Mouse (Mus musculus): Measurements from ENCODE around the gene Lrrc55. TPM values are rescaled to one million over a fixed set of nuclear protein-coding genes. Genes with fewer than 3 reads are reported as not detected.

Lrrc55 gene
- total and polyA plus RNA-seq, 3 experiments = not detected

GRCm38 (mm10) chr2:85137601-85138140 lies 59.3 kb downstream of the Lrrc55 start:
- Histone ChIP-seq H3K4me3 (ENCODE audit: control insufficient read depth in 1 of 2, insufficient read depth in 1 of 2, low read depth in 2 of 2, low read length in 2 of 2) (no peak overlapping the region), H3K9me3 (replicated peaks; ENCODE audit: insufficient read depth, low read length) (no peaks in the 10 kb centered on the region), H3K27me3 (ENCODE audit: control insufficient read depth in 1 of 2, insufficient read depth in 2 of 2, low read length in 2 of 2) (no peaks in the 10 kb centered on the region; a peak in 1 of 4 replicates), H3K27ac (ENCODE audit: control insufficient read depth, low read depth, low read length) (no peak overlapping the region), H3K4me1 (ENCODE audit: control insufficient read depth in 1 of 2, insufficient read depth in 2 of 2, low read length in 2 of 2) (no peaks in the 10 kb centered on the region), H3K9ac (ENCODE audit: control insufficient read depth, low read depth, low read length, poor library complexity, severe bottlenecking) (no peak overlapping the region), H3K36me3 (ENCODE audit: control insufficient read depth in 1 of 2, insufficient read depth in 2 of 2, low read length in 2 of 2) (no peaks in the 10 kb centered on the region), H3K79me2 (ENCODE audit: control insufficient read depth, insufficient read depth, low read length, poor library complexity) (no peaks in the 10 kb centered on the region)
- no peak for TF ChIP-seq TCF12 (IDR thresholded peaks at IDR 0.05; ENCODE audit: low read depth, low read length)
- TF ChIP-seq MAFK (IDR thresholded peaks at IDR 0.05; ENCODE audit: borderline replicate concordance, low read depth, low read length) = no peak
- TF ChIP-seq UBTF (IDR thresholded peaks at IDR 0.05; ENCODE audit: borderline replicate concordance, insufficient read depth, low read depth, low read length) = no peak
- TF ChIP-seq GABPA (IDR thresholded peaks at IDR 0.05; ENCODE audit: low read depth, low read length) = no peak
- TF ChIP-seq ZNF384 (IDR thresholded peaks at IDR 0.05; ENCODE audit: low read depth, low read length) = no peak
- TF ChIP-seq E2F4 (IDR thresholded peaks at IDR 0.05; ENCODE audit: borderline replicate concordance, low read depth, low read length) = no peak
- TF ChIP-seq POLR2A (IDR thresholded peaks at IDR 0.05; ENCODE audit: control insufficient read depth in 1 of 2, insufficient read depth in 1 of 2, low read depth in 1 of 2, low read length in 2 of 2, poor library complexity in 1 of 2) = no peak
- no peak for TF ChIP-seq MYC (IDR thresholded peaks at IDR 0.05; ENCODE audit: low read depth, low read length)
- TF ChIP-seq SMC3 (IDR thresholded peaks at IDR 0.05; ENCODE audit: low read depth, low read length) = no peak
- no peak for TF ChIP-seq HCFC1 (IDR thresholded peaks at IDR 0.05; ENCODE audit: low read depth, low read length)
- DNase-seq (ENCODE audit: low read depth, low spot score) = no peak

- Histone ChIP-seq H3K4me3 (ENCODE audit: control insufficient read depth in 1 of 2, insufficient read depth in 1 of 2, low read depth in 2 of 2, low read length in 2 of 2) (no peak overlapping the region), H3K36me3 (ENCODE audit: control insufficient read depth in 1 of 2, insufficient read depth in 2 of 2, low read length in 2 of 2) (no peaks in the 10 kb centered on the region), H3K27ac (ENCODE audit: control insufficient read depth, low read depth, low read length) (no peak overlapping the region), H3K9me3 (replicated peaks; ENCODE audit: insufficient read depth, low read length) (no peaks in the 10 kb centered on the region), H3K79me2 (ENCODE audit: control insufficient read depth, insufficient read depth, low read length, poor library complexity) (no peaks in the 10 kb centered on the region), H3K27me3 (ENCODE audit: control insufficient read depth in 1 of 2, insufficient read depth in 2 of 2, low read length in 2 of 2) (no peaks in the 10 kb centered on the region; a peak in 1 of 4 replicates), H3K9ac (ENCODE audit: control insufficient read depth, low read depth, low read length, poor library complexity, severe bottlenecking) (no peak overlapping the region), H3K4me1 (ENCODE audit: control insufficient read depth in 1 of 2, insufficient read depth in 2 of 2, low read length in 2 of 2) (no peaks in the 10 kb centered on the region; a peak in 1 of 4 replicates)
- TF ChIP-seq E2F4 (IDR thresholded peaks at IDR 0.05; ENCODE audit: borderline replicate concordance, low read depth, low read length) (no peak), ELF1 (IDR thresholded peaks at IDR 0.05; ENCODE audit: low read depth, low read length) (no peak), POLR2AphosphoS2 (IDR thresholded peaks at IDR 0.05; ENCODE audit: low read length) (no peak)
- DNase-seq (ENCODE audit: low read depth, low spot score) = no peak
Observed at GRCm38 (mm10) chr2:85136831-85137520, 60.0 kb downstream of the Lrrc55 start.

GRCm38 (mm10) chr2:85136089-85136488 lies 60.9 kb downstream of the Lrrc55 start, which contains the start of gene Aplnr:
Gene Aplnr, plus strand, starts transcription at chr2:85136225.
- no peaks in the 10 kb centered on the region for H3K79me2 ChIP-seq (ENCODE audit: control insufficient read depth, insufficient read depth, low read length, poor library complexity)
- H3K27me3 ChIP-seq (ENCODE audit: control insufficient read depth in 1 of 2, insufficient read depth in 2 of 2, low read length in 2 of 2) = no peaks in the 10 kb centered on the region; a peak in 1 of 4 replicates
- no peak within 1 kb of the TSS for H3K4me3 ChIP-seq (ENCODE audit: control insufficient read depth in 1 of 2, insufficient read depth in 1 of 2, low read depth in 2 of 2, low read length in 2 of 2)
- no peak within 1 kb of the TSS for H3K9ac ChIP-seq (ENCODE audit: control insufficient read depth, low read depth, low read length, poor library complexity, severe bottlenecking)
- H3K36me3 ChIP-seq (ENCODE audit: control insufficient read depth in 1 of 2, insufficient read depth in 2 of 2, low read length in 2 of 2) = no peaks in the 10 kb centered on the region; a peak in 1 of 4 replicates
- no peak within 1 kb of the TSS for H3K27ac ChIP-seq (ENCODE audit: control insufficient read depth, low read depth, low read length)
- H3K4me1 ChIP-seq (ENCODE audit: control insufficient read depth in 1 of 2, insufficient read depth in 2 of 2, low read length in 2 of 2) = no peaks in the 10 kb centered on the region; a peak in 1 of 4 replicates
- no peak for DNase-seq (ENCODE audit: low read depth, low spot score)
- H3K9me3 ChIP-seq (replicated peaks; ENCODE audit: insufficient read depth, low read length) = no peaks in the 10 kb centered on the region
- TF ChIP-seq SIN3A (IDR thresholded peaks at IDR 0.05; ENCODE audit: low read length) = no peak
- no peak for TF ChIP-seq RAD21 (IDR thresholded peaks at IDR 0.05; ENCODE audit: low read depth, low read length)
- TF ChIP-seq MEF2A (IDR thresholded peaks at IDR 0.05; ENCODE audit: extremely low read depth, insufficient replicate concordance, low read depth, low read length, poor library complexity, severe bottlenecking) = no peak
- TF ChIP-seq USF1 (IDR thresholded peaks at IDR 0.05; ENCODE audit: low read depth, low read length) = no peak
- no peak for TF ChIP-seq MYC (IDR thresholded peaks at IDR 0.05; ENCODE audit: low read depth, low read length)
- TF ChIP-seq NELFE (IDR thresholded peaks at IDR 0.05; ENCODE audit: low read depth, low read length) = no peak
- TF ChIP-seq ZC3H11A (IDR thresholded peaks at IDR 0.05; ENCODE audit: low read depth, low read length) = no peak
- no peak for TF ChIP-seq MAZ (IDR thresholded peaks at IDR 0.05; ENCODE audit: low read depth, low read length)
- TF ChIP-seq POLR2AphosphoS5 (IDR thresholded peaks at IDR 0.05; ENCODE audit: borderline replicate concordance, low read depth, low read length) = no peak
- no peak for TF ChIP-seq SMC3 (IDR thresholded peaks at IDR 0.05; ENCODE audit: low read depth, low read length)
- no peak for TF ChIP-seq USF2 (IDR thresholded peaks at IDR 0.05; ENCODE audit: borderline replicate concordance in 1 of 2, insufficient read depth in 1 of 2, low read depth in 1 of 2, low read length in 2 of 2)
- no peak for TF ChIP-seq CHD2 (IDR thresholded peaks at IDR 0.05; ENCODE audit: low read length)
- no peak for TF ChIP-seq CTCF (IDR thresholded peaks at IDR 0.05 in 2 of 3, conservative IDR thresholded peaks at IDR 0.05 in 1 of 3; ENCODE audit: control insufficient read depth in 1 of 3, insufficient read depth in 1 of 3, low read depth in 2 of 3, low read length in 3 of 3, poor library complexity in 1 of 3, severe bottlenecking in 1 of 3)
- TF ChIP-seq MYB (IDR thresholded peaks at IDR 0.05; ENCODE audit: low read depth, low read length) = no peak
- TF ChIP-seq ZNF384 (IDR thresholded peaks at IDR 0.05; ENCODE audit: low read depth, low read length) = no peak
- TF ChIP-seq E2F4 (IDR thresholded peaks at IDR 0.05; ENCODE audit: borderline replicate concordance, low read depth, low read length) = no peak
